Mouse (Mus musculus) testis, postnatal 10 days (tissue): ENCODE results near the gene Lingo1.

Source experiments
- DNase-seq: peaks from one replicate; pipeline ENCODE4 v3.0.0; 2021; ENCODE audit warnings: low spot score

Gene Lingo1

DNA sequence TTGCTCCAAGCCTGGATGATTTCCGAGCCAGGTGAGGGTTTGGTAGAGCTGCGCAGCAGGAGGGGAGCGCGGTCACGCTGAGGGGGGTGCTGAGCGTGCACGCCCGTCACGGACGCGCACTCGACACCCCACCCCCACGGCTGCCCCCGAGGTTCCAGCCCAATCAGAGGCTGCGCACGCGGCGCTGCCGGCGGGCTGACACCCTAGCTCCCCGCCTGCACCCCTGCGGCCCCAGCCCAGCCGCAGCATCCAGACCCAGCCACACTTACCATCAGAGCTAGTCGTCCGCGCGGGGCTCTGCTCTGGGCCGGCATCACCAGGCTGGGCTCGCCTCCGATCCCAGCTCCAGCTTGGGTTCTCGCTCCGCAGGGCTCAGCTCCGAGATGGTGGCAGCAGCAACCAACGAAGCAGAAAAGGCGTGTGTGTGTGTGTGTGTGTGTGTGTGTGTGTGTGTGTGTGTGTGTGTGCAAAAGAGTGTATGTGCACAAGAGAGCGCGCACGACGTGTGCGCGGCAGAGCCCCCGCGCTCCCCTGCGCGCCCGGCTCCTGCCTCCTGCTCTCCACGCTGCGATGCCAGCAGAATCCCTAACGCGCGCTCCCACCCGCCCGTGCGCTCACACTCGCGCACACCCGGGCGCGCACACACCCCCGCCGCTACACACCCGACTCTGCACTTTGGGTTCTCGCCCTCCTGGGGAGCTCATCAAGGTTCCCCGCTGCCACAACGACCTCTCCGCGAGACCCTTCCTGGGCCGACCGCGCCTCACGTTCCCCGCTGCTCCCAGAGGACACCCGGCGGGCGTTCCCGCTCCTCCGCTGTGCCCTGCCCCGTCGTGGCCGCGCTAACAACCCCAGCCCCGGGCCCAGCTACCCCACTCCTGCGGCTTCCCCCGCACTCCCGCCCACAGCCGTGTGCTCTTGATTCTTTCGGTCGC, at the start of gene Lingo1:
Gene Lingo1 (minus strand): TSS at position 748 of the 935 bp plus-strand sequence.
- peak; percentile 52 for DNase-seq

- no peak for DNase-seq
These were observed 48.4 kb upstream of the Lingo1 start for GRCm38 (mm10) chr9:56844644-56845043.

DNA sequence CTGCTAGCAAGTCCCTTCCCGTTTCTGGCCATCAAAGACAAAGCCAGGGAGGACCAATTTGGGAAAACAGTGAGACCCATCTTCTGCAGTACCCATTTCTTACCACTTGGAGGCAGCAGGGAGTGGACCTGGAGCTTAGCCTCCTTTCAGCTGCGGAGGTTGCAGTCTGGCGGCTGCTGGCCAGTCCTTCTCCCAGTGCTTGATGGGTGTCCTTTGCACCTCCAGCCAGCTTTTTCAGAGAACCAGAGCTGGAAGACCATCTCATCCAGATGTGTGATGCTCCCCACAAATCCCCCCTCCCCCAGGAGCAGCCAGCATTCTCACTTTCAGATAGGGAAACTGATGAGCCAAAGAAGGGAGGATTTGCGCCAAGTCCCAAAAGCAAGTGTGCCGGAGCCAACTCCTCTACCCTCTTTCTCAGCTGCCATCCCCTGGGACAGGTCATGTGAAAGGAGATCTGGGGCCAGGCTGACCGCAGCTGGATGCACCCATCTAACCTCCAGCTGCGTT, 47.5 kb upstream of the Lingo1 start:
- DNase-seq = peak; percentile 83

- DNase-seq = no peak
These were observed 46.0 kb upstream of the Lingo1 start for GRCm38 (mm10) chr9:56842303-56842719.

- no peak for DNase-seq
These were observed 45.6 kb upstream of the Lingo1 start for GRCm38 (mm10) chr9:56841864-56842263.

- DNase-seq = no peak
These were observed 44.5 kb upstream of the Lingo1 start for GRCm38 (mm10) chr9:56840721-56841120.

DNA sequence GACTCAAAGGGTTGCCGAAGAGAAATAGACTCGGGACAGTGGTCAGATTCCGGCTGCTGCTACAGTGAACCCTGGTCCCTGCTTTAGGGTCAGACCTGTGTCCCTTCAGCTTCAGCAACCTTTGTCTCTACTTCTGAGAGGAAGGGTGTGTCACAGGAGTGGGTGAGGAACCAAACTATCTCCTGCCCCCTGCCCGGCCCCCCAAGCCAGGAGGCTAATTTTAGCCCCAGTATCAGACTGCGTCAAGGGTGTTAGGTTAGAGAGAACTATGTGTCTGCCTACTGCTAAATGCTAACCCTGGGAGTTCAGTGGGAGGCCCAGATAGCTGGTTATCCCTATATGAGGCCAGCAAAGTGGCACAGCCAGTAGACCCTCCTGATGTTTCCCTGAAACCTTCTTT, 38.9 kb upstream of the Lingo1 start:
- no peak for DNase-seq

DNA sequence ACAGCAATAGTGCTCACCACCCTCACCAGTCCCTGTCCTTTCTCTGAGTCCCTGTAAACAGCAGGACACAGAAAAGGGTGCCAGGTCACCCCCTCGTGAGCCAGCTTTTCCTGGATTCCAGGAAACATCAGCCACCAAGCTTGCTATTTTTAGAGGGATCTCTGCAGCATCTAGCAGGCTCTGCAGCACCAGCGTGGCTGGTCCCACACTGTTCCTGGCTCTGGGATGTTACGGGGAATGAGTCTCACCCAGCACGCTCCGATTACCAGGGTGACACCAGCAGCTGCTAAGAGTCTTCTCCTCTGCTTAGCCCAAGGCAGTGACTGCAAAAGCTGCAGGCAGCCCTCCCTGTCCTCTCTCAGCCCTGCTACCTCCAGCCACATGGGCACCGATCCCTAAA, 36.6 kb upstream of the Lingo1 start:
- DNase-seq = no peak

DNA sequence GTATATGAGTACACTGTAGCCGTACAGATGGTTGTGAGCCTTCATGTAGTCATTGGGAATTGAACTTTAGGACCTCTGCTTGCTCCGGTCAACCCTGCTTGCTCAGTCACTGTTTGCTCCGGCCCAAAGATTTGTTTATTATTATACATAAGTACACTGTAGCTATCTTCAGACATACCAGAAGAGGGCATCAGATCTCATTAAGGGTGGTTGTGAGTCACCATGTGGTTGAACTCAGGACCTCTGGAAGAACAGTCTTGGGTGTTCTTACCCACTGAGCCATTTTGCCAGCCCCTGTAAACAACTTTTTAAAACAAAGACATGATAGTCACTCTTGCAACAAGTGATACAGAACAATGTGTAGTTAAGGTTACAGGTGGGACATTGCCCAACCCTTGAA, 35.6 kb upstream of the Lingo1 start:
- DNase-seq = no peak

DNA sequence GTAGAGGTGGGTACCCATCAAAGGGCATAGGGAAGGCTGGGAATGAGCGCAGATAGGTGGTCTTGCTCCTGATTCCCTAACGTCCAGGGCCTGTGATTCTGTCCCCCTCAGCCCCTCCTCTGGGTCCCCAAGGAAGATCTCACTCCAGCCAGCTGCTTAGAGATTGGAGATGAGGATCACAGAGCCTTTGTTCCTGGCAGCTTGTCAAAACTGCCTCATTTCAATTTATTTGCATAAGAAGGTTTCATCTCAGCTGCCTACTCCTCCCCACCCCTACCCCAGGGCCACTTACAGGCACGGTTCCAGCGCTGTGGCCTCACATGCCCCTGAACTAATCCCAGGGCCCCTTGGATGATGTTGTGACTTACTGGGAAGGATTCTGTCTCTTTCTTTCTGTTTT, 33.9 kb upstream of the Lingo1 start:
- peak; percentile 66 for DNase-seq

DNA sequence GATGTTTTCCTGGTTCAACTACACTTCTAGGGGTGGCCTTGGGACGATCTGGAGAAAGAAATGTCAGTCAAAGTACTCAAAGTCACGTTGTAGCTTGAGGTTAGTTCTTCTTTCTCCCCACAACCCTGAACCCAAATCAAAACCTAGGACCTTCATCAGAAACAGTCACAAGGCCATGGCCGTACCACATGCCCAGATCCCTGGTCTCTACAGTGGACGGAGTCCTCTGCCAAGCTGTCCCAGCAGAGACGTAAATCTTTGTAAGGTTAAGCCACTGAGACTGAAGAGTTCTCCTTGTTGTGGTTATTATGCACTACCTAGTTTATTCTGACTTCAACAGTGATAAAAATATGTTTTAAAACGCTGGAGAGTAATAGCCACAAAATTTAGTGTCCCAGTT, 32.6 kb upstream of the Lingo1 start:
- no peak for DNase-seq

GRCm38 (mm10) chr9:56828146-56828545, 31.9 kb upstream of the Lingo1 start:
- DNase-seq = no peak

DNA sequence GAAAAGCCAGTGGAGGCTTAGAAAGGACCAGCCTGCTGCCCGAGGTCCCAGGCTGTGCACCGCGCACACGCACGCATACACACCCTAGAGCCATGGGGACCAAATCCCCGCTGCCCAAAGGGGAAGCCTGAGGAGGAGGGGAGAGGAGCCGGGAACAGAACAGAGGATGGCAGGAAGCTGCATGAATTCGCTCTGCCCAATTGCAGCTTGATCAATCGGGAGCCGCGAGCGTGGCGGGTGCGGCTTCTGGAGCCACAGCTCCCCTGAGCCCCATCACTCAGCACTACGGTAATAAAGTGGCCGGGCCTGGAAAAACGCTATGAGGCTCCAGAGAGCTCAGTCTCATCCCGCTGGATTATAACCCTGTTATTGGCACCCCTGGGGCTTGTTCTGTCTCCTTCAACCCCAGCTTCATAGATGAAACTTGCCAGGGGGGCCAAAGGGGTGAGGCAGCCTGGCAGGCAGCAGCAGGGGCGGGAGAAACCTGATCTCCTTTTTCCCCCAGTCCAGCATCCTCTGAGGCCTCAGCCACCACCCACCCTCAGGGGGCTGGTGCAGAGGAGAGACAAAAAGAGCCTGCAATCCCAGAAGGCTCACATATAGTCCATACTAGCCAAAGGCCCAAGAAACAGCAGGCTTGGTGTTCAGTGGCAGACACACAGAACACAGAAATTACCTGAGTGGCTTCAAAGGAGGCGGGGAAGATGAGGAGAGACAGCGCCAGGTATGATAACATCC, 29.4 kb upstream of the Lingo1 start:
- DNase-seq = no peak

GRCm38 (mm10) chr9:56824900-56825299, 28.6 kb upstream of the Lingo1 start:
- no peak for DNase-seq

- DNase-seq = no peak
These were observed 14.6 kb upstream of the Lingo1 start for GRCm38 (mm10) chr9:56810916-56811315.

DNA sequence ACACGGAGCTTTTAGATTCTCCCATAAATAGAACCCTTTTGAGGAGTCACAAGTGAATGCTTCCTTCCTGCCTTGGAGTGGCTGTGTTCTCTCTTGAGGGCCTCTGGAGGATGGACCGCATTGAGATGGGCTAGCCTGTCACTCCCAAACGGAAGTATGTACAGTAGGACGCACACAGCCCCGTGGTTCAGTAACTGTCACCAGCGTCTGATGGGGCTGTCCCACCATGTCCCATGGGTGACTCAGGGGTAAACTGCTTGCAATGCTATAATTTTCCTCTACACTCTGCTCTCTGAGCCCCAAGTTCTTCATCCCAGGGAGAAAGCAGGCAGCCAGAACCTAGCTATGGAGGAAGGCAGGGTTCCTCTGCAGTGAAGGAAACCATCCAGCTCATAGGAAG, 11.7 kb upstream of the Lingo1 start:
- no peak for DNase-seq

DNA sequence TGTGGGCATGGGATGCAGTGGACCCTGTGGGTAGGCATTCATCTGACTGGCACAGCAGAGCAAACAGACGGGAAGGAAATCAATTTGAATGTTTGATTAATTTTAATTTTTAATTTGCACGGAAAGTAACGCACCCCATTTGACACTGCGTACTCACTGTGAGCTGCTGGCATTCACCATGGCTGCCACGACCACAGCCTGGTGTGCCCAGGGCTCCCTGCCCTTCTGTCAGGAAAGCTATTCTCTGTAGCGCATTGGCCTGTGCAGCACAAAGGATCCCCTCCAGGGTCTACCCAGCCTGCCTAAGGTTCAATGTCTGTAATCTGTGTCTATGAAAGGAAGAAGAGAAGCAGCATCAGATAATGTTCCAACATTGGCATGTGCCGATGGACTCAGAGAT, 6.9 kb upstream of the Lingo1 start:
- no peak for DNase-seq

GRCm38 (mm10) chr9:56797876-56798275, 1.6 kb upstream of the Lingo1 start:
- peak; percentile 82 for DNase-seq

DNA sequence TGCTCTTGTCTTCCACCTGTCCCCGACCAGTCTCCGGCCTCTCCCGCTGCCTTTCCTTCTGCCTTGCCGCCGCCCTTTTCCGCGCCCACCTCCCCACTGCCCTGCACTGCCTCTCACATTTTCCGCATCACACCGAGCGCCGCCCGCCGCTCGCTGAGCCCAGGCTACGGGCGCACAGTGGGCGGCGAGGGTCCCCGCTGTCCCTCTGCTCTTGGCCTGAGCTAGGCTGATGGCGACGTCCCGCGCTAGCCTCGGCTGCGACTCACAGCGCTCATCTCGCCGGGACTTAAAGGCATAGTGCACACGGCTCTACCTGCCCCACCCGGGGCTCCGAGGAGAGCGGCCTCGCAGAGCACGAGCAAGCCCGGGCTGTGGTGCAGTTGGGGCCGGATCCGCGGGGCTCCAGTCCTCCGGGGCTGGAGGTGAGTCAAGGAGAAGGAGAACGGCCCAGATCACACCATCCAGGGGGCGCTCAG, 426 bp upstream of the Lingo1 start:
- no peak for DNase-seq

- no peak for DNase-seq
These were observed 4.5 kb downstream of the Lingo1 start for GRCm38 (mm10) chr9:56791696-56792261.

- no peak for DNase-seq
These were observed 11.7 kb downstream of the Lingo1 start for GRCm38 (mm10) chr9:56784576-56784975.
